Mouse (Mus musculus) activated CD4-positive, CD25-positive, alpha-beta regulatory T cell, adult 4 months (primary cell): ENCODE measurements at regions not wholly inside any gene's neighbourhood (a gene's known extent, or its start where the extent isn't known, plus 50 kb on each side); places are given as distances from the start of the nearest gene placed in this dataset.
"Not testable (repeated sequence)": the region's sequence is repeated elsewhere in the genome, so short reads cannot be mapped to it uniquely, and the experiment has no call there.

Experiments
- ATAC-seq: one replicate; pipeline ENCODE4 v1.8.0; 2017

GRCm38 (mm10) chr11:40510325-40511239 is 184.4 kb downstream of the Mat2b start:
- ATAC-seq, result no peak

- ATAC-seq, result no peak
Measured at GRCm38 (mm10) chr11:40491599-40491998, 203.4 kb downstream of the Mat2b start.

- not testable (repeated sequence) for ATAC-seq
Measured at GRCm38 (mm10) chr11:40478171-40478570, 216.8 kb downstream of the Mat2b start.

- no peak for ATAC-seq
Measured at GRCm38 (mm10) chr11:40477294-40477693, 217.7 kb downstream of the Mat2b start.

GRCm38 (mm10) chr11:40469080-40469705 is 225.8 kb downstream of the Mat2b start:
- no peak for ATAC-seq

GRCm38 (mm10) chr11:40456571-40456970 is 238.4 kb downstream of the Mat2b start:
- ATAC-seq, result no peak

GRCm38 (mm10) chr11:40454994-40455393 is 240.0 kb downstream of the Mat2b start:
- not testable (repeated sequence) for ATAC-seq

- no peak for ATAC-seq
Measured at GRCm38 (mm10) chr11:40446846-40447245, 248.2 kb downstream of the Mat2b start.

GRCm38 (mm10) chr11:40434002-40434401 is 261.0 kb downstream of the Mat2b start:
- ATAC-seq, result no peak

- no peak for ATAC-seq
Measured at GRCm38 (mm10) chr11:40428858-40429257, 266.1 kb downstream of the Mat2b start.

GRCm38 (mm10) chr11:40424316-40424715 is 270.7 kb downstream of the Mat2b start:
- no peak for ATAC-seq

GRCm38 (mm10) chr11:40407571-40407970 is 287.4 kb downstream of the Mat2b start:
- ATAC-seq, result no peak

GRCm38 (mm10) chr11:40402249-40402648 is 292.8 kb downstream of the Mat2b start:
- ATAC-seq, result no peak

GRCm38 (mm10) chr11:40397453-40398104 is 297.4 kb downstream of the Mat2b start:
- ATAC-seq, result no peak

- ATAC-seq, result no peak
Measured at GRCm38 (mm10) chr11:40395331-40395730, 299.7 kb downstream of the Mat2b start.

GRCm38 (mm10) chr11:40394864-40395266 is 300.1 kb downstream of the Mat2b start:
- ATAC-seq, result no peak

GRCm38 (mm10) chr11:40394283-40394758 is 300.7 kb downstream of the Mat2b start:
- no peak for ATAC-seq

- no peak for ATAC-seq
Measured at GRCm38 (mm10) chr11:40380696-40381095, 314.3 kb downstream of the Mat2b start.

- no peak for ATAC-seq
Measured at GRCm38 (mm10) chr11:40371696-40372095, 323.3 kb downstream of the Mat2b start.

GRCm38 (mm10) chr11:40366573-40366972 is 328.4 kb downstream of the Mat2b start:
- no peak for ATAC-seq

GRCm38 (mm10) chr11:40362530-40363185 is 332.3 kb downstream of the Mat2b start:
- ATAC-seq, result no peak
